Mouse (Mus musculus) kidney, adult 2 months (tissue): ENCODE measurements at regions not wholly inside any gene's neighbourhood (a gene's known extent, or its start where the extent isn't known, plus 50 kb on each side); places are given as distances from the start of the nearest gene placed in this dataset.

Source experiments
- CTCF ChIP-seq: fragments of 200-500 bp; conservative IDR thresholded peaks from 2 replicates; pipeline ENCODE4 v1.5.1; 2011; ENCODE audit warnings: low read depth, mild to moderate bottlenecking, control low read depth, low read length, moderate library complexity, mixed read lengths; ENCODE audit not compliant: insufficient read depth, insufficient read length
- POLR2A ChIP-seq: fragments of 200-500 bp; IDR thresholded peaks from one replicate; pipeline ENCODE4 v1.6.1; 2011; ENCODE audit warnings: low read depth, low read length, control low read depth

DNA sequence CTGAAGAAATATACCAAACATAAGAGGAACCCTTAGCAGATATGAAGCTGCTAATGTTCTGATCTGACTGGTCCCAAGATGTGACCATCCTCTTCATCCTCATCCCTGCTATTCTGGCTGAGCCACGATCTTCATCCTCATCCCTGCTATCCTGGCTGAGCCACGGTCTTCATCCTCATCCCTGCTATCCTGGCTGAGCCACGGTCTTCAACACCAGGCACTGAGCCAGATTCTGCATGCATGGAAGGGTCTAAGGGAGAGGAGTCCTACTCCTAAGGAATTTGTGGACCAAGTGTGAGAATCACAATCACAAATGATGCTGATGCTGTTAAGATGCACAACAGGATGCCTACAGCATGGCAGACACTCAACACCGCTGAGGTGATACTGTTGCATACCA is 331.9 kb upstream of the Rsrc1 start:
- TF ChIP-seq CTCF = no peak
- no peak for TF ChIP-seq POLR2A
